Mouse (Mus musculus): ENCODE results near the gene Pabpn1. TPM values are rescaled to one million over a fixed set of nuclear protein-coding genes. Genes with fewer than 3 reads are reported as not detected.
A peak's percentile ranks its signal among the peaks of the same experiment; 100 is the strongest.

Gene Pabpn1
- polyA plus RNA-seq, 1 experiment = 317 TPM

DNA sequence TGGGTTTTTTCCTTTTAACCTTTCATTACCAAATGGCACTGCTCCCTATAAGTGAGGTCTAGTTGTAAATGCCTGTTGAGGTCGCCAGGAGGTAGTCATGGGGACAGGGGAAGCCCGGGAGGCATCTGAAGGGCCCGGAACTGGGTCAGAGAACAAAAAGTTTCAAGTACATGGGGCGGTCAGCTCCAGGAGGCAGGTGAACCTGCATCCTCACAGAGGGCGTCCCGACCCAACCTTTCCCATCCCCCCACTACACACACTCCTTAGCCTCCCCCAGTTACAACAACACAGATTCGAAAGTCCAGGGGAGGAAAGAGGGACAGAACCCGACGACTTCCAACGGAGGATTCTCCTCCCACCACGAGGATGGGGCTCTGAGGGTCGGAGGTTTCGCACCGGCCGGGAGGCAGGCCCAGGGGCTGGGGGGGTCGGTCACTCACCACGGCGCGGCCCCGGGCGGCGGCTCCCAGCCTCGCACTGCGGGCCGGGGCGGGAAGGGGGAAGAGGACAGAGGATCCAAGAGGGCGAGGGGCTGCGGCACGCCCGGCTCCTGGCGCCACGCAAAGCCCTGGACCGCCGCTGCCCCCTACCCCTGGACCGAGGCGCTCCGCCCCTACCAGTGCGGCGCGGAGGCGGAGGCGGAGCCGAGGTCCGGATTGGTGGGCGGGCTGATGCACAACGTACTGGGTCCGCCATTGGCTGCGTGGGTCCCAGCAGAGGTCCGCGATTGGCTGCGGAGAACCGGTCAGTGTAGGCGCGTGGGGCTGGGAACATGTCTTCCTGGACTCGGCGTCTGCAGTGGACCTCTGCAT lies 28.6 kb upstream of the Pabpn1 start:
- Histone ChIP-seq H3K4me3 (ENCODE audit: low read depth, low read length) (peak overlapping the region; percentile 92), H3K9ac (ENCODE audit: low read depth, poor library complexity, severe bottlenecking) (peak overlapping the region; percentile 87), H3K9me3 (replicated peaks; ENCODE audit: control insufficient read depth, insufficient read depth, low read length, poor library complexity, severe bottlenecking) (no peaks in the 10 kb centered on the region), H3K4me1 (ENCODE audit: control insufficient read depth, insufficient read depth, low read length) (no peaks in the 10 kb centered on the region), H3K27me3 (ENCODE audit: control insufficient read depth, insufficient read depth, low read length, poor library complexity, severe bottlenecking) (no peaks in the 10 kb centered on the region), H3K36me3 (ENCODE audit: control insufficient read depth, insufficient read depth, low read length, poor library complexity, severe bottlenecking) (no peaks in the 10 kb centered on the region), H3K27ac (ENCODE audit: insufficient read depth, low read length) (no peak overlapping the region)
- TF ChIP-seq CTCF (IDR thresholded peaks at IDR 0.05; ENCODE audit: low read depth, low read length) (no peak), POLR2A (IDR thresholded peaks at IDR 0.05; ENCODE audit: insufficient read depth, low read length) (peak; percentile 44), EP300 (IDR thresholded peaks at IDR 0.05; ENCODE audit: insufficient read depth, low read depth, low read length) (no peak)

DNA sequence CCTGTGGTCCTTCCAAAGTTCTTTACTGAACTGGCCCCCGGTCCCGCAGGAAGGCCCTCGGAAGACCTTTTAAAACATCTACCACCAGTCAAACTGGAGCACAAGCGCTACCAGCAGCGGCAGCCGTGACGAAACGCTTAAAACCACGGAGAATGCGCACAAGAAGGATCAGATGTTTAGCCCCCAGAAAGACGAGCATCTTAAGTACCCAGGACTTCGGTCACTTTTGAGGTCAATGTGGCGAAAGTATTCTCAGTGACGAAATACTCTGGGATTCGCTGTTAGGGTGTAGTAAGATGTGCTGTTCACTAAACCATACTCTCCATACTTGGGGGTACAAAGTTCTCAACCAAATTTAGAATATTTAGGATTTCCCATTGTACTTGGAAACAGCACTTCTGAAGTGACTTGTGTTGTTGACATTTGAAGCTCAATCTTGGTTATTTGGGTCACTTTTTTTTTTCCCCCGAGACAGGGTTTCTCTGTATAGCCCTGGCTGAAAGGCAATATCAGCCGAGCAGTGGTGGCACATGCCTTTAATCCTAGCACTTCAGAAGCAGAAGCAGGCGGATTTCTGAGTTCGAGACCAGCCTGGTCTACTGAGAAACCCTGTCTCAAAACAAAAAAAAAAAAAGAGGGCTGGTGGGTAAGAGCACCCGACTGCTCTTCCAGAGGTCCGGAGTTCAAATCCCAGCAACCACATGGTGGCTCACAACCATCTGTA lies 27.8 kb upstream of the Pabpn1 start:
- H3K4me1 ChIP-seq (ENCODE audit: control insufficient read depth, insufficient read depth, low read length) = no peaks in the 10 kb centered on the region
- no peaks in the 10 kb centered on the region for H3K9me3 ChIP-seq (replicated peaks; ENCODE audit: control insufficient read depth, insufficient read depth, low read length, poor library complexity, severe bottlenecking)
- H3K4me3 ChIP-seq (ENCODE audit: low read depth, low read length) = peak overlapping the region; percentile 92
- H3K9ac ChIP-seq (ENCODE audit: low read depth, poor library complexity, severe bottlenecking) = peak overlapping the region; percentile 87
- H3K36me3 ChIP-seq (ENCODE audit: control insufficient read depth, insufficient read depth, low read length, poor library complexity, severe bottlenecking) = no peaks in the 10 kb centered on the region
- no peak overlapping the region for H3K27ac ChIP-seq (ENCODE audit: insufficient read depth, low read length)
- H3K27me3 ChIP-seq (ENCODE audit: control insufficient read depth, insufficient read depth, low read length, poor library complexity, severe bottlenecking) = no peaks in the 10 kb centered on the region
- TF ChIP-seq EP300 (IDR thresholded peaks at IDR 0.05; ENCODE audit: insufficient read depth, low read depth, low read length) = no peak
- TF ChIP-seq CTCF (IDR thresholded peaks at IDR 0.05; ENCODE audit: low read depth, low read length) = no peak
- no peak for TF ChIP-seq POLR2A (IDR thresholded peaks at IDR 0.05; ENCODE audit: insufficient read depth, low read length)

DNA sequence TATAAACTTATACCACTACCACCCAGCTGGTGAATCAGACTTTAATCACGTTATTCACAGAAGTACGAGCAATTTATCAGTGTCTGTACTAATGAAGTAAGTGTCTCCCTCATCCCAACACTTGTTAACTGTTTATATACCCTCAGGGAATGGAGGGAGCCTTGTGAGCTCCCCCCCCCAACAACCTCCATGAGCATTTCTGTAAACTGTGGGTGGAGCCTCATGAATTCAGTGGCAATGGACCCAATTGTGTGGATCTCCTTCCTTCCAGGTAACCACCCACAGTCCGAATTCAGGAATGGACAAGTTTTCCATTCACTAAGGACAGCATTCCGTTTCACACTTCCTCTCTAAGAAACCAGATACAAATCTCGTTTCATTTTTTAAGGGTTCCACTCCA lies 26.7 kb upstream of the Pabpn1 start:
- no peak overlapping the region for H3K27ac ChIP-seq (ENCODE audit: insufficient read depth, low read length)
- H3K9ac ChIP-seq (ENCODE audit: low read depth, poor library complexity, severe bottlenecking) = no peak overlapping the region
- H3K27me3 ChIP-seq (ENCODE audit: control insufficient read depth, insufficient read depth, low read length, poor library complexity, severe bottlenecking) = no peaks in the 10 kb centered on the region
- no peak overlapping the region for H3K4me3 ChIP-seq (ENCODE audit: low read depth, low read length)
- TF ChIP-seq CTCF (IDR thresholded peaks at IDR 0.05; ENCODE audit: low read depth, low read length) = no peak
- TF ChIP-seq EP300 (IDR thresholded peaks at IDR 0.05; ENCODE audit: insufficient read depth, low read depth, low read length) = no peak
- no peak for TF ChIP-seq POLR2A (IDR thresholded peaks at IDR 0.05; ENCODE audit: insufficient read depth, low read length)
- no peaks in the 10 kb centered on the region for H3K9me3 ChIP-seq (replicated peaks; ENCODE audit: control insufficient read depth, insufficient read depth, low read length, poor library complexity, severe bottlenecking)
- H3K36me3 ChIP-seq (ENCODE audit: control insufficient read depth, insufficient read depth, low read length, poor library complexity, severe bottlenecking) = no peaks in the 10 kb centered on the region
- H3K4me1 ChIP-seq (ENCODE audit: control insufficient read depth, insufficient read depth, low read length) = no peaks in the 10 kb centered on the region

DNA sequence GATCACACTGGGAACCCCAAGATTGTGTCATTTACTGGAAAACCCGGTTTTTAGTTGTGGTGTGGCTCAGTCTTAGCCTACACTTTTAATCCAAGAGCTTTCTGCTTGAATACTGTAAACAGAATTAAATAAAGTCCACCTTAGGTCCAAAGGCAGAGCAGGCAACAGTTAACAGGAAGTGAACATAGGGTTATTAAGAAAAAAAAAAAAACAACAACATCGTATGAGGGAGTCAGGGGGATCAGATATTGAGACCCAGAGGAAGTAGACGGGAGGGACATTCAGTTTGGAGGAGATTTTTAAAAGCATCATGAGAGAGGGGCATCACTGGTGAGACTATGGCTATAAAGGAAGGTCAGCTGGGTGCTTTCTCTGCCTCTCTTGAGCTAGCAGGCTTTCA lies 26.0 kb upstream of the Pabpn1 start:
- no peaks in the 10 kb centered on the region for H3K36me3 ChIP-seq (ENCODE audit: control insufficient read depth, insufficient read depth, low read length, poor library complexity, severe bottlenecking)
- H3K9ac ChIP-seq (ENCODE audit: low read depth, poor library complexity, severe bottlenecking) = no peak overlapping the region
- no peaks in the 10 kb centered on the region for H3K4me1 ChIP-seq (ENCODE audit: control insufficient read depth, insufficient read depth, low read length)
- no peaks in the 10 kb centered on the region for H3K27me3 ChIP-seq (ENCODE audit: control insufficient read depth, insufficient read depth, low read length, poor library complexity, severe bottlenecking)
- no peak overlapping the region for H3K27ac ChIP-seq (ENCODE audit: insufficient read depth, low read length)
- no peak overlapping the region for H3K4me3 ChIP-seq (ENCODE audit: low read depth, low read length)
- no peaks in the 10 kb centered on the region for H3K9me3 ChIP-seq (replicated peaks; ENCODE audit: control insufficient read depth, insufficient read depth, low read length, poor library complexity, severe bottlenecking)
- TF ChIP-seq EP300 (IDR thresholded peaks at IDR 0.05; ENCODE audit: insufficient read depth, low read depth, low read length) (no peak), POLR2A (IDR thresholded peaks at IDR 0.05; ENCODE audit: insufficient read depth, low read length) (no peak), CTCF (IDR thresholded peaks at IDR 0.05; ENCODE audit: low read depth, low read length) (no peak)

DNA sequence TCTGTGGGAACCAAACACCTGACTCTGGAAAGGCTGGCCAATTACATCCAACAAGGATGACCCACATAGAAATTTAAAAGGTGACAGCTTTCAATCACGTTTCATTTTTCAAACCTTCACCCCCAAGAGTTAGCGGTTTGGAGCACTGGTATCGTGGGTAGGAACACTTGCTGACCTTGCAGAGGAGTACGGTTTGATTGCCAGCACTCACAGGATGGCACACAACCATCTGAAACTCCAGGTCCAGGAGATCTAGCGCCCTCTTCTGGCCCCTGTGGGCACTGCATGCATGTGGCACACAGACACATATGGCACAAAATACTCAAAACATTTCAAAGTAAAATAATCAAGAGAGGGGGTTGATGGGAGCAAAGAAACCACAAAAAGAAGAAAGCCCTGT lies 25.4 kb upstream of the Pabpn1 start:
- Histone ChIP-seq H3K9me3 (replicated peaks; ENCODE audit: control insufficient read depth, insufficient read depth, low read length, poor library complexity, severe bottlenecking) (no peaks in the 10 kb centered on the region), H3K4me3 (ENCODE audit: low read depth, low read length) (no peak overlapping the region), H3K4me1 (ENCODE audit: control insufficient read depth, insufficient read depth, low read length) (no peaks in the 10 kb centered on the region), H3K36me3 (ENCODE audit: control insufficient read depth, insufficient read depth, low read length, poor library complexity, severe bottlenecking) (no peaks in the 10 kb centered on the region), H3K27me3 (ENCODE audit: control insufficient read depth, insufficient read depth, low read length, poor library complexity, severe bottlenecking) (no peaks in the 10 kb centered on the region), H3K9ac (ENCODE audit: low read depth, poor library complexity, severe bottlenecking) (no peak overlapping the region), H3K27ac (ENCODE audit: insufficient read depth, low read length) (no peak overlapping the region)
- TF ChIP-seq POLR2A (IDR thresholded peaks at IDR 0.05; ENCODE audit: insufficient read depth, low read length) = no peak
- peak; percentile 95 for TF ChIP-seq CTCF (IDR thresholded peaks at IDR 0.05; ENCODE audit: low read depth, low read length)
- no peak for TF ChIP-seq EP300 (IDR thresholded peaks at IDR 0.05; ENCODE audit: insufficient read depth, low read depth, low read length)

DNA sequence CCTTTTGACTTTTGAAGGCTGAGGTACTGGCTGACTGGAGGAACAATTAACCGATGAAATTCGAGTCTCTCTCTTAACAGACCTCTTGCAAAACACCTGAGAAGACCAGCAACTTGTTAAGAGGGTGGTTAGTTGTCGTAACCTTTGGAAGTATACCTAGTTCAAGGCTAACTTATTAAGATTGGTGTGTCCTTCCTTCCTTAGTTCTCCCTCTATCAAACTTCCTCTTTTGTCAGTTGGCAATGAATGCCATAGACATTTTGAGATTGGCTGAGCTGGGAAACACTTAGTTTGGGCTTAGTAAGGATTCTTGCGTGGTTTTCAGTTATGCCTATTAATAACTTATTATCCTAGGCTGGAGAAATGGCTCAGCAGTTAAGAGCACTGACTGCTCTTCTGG lies 24.3 kb upstream of the Pabpn1 start:
- no peaks in the 10 kb centered on the region for H3K36me3 ChIP-seq (ENCODE audit: control insufficient read depth, insufficient read depth, low read length, poor library complexity, severe bottlenecking)

More for the DNA sequence above, 24.3 kb upstream of the Pabpn1 start:
- Histone ChIP-seq H3K27ac (ENCODE audit: insufficient read depth, low read length) (no peak overlapping the region), H3K9ac (ENCODE audit: low read depth, poor library complexity, severe bottlenecking) (no peak overlapping the region), H3K9me3 (replicated peaks; ENCODE audit: control insufficient read depth, insufficient read depth, low read length, poor library complexity, severe bottlenecking) (no peaks in the 10 kb centered on the region), H3K4me1 (ENCODE audit: control insufficient read depth, insufficient read depth, low read length) (no peaks in the 10 kb centered on the region), H3K4me3 (ENCODE audit: low read depth, low read length) (no peak overlapping the region), H3K27me3 (ENCODE audit: control insufficient read depth, insufficient read depth, low read length, poor library complexity, severe bottlenecking) (no peaks in the 10 kb centered on the region)
- no peak for TF ChIP-seq CTCF (IDR thresholded peaks at IDR 0.05; ENCODE audit: low read depth, low read length)

All from ES-Bruce4 (cell line).